Mouse (Mus musculus): ENCODE measurements at regions not wholly inside any gene's neighbourhood (a gene's known extent, or its start where the extent isn't known, plus 50 kb on each side); places are given as distances from the start of the nearest gene placed in this dataset.

- DNase-seq (ENCODE audit: low spot score in 2 of 2) = peak; percentile 13 to 39
Measured at GRCm38 (mm10) chr14:37950212-37950876, 815.3 kb upstream of the Ghitm start.

Measured in layer of hippocampus, postnatal 14 days (tissue).